Mouse (Mus musculus) liver, embryonic 16.5 days (tissue): ENCODE measurements around the gene Rtel1. TPM values are rescaled to one million over a fixed set of nuclear protein-coding genes. Genes with fewer than 3 reads are reported as not detected.
A peak's percentile ranks its signal among the peaks of the same experiment; 100 is the strongest.
"Not testable (repeated sequence)": the region's sequence is repeated elsewhere in the genome, so short reads cannot be mapped to it uniquely, and the experiment has no call there.

Source experiments
- ATAC-seq: fragments of 200-750 bp; cut with Nextera tagmentation; 2 replicates; pipeline ENCODE4 v1.8.0; 2017; ENCODE audit warnings: low read depth, mild to moderate bottlenecking, moderate number of reproducible peaks, moderate library complexity
- H3K27ac ChIP-seq: fragments of 300-500 bp; sonication (generic); 2 replicates; pipeline ENCODE4 v1.5.1; 2014; ENCODE audit warnings: mild to moderate bottlenecking, low read length
- H3K27me3 ChIP-seq: fragments of 300-500 bp; sonication (generic); 2 replicates; pipeline ENCODE4 v1.6.1; 2014; ENCODE audit warnings: low read depth, low read length, mixed read lengths; ENCODE audit not compliant: control insufficient read depth, insufficient read depth
- H3K36me3 ChIP-seq: fragments of 300-500 bp; sonication (generic); 2 replicates; pipeline ENCODE4 v1.6.1; 2014; ENCODE audit warnings: mild to moderate bottlenecking; ENCODE audit not compliant: control insufficient read depth, insufficient read depth
- H3K4me1 ChIP-seq: fragments of 300-500 bp; sonication (generic); 2 replicates; pipeline ENCODE4 v1.6.1; 2014; ENCODE audit warnings: low read depth, low read length, mixed read lengths; ENCODE audit not compliant: control insufficient read depth
- H3K4me2 ChIP-seq: fragments of 300-500 bp; sonication (generic); 2 replicates; pipeline ENCODE4 v1.6.1; 2014; ENCODE audit warnings: low read depth, low read length, mixed read lengths
- H3K4me3 ChIP-seq: fragments of 300-500 bp; sonication (generic); 2 replicates; pipeline ENCODE4 v1.5.1; 2014; ENCODE audit warnings: low read depth, mild to moderate bottlenecking, low read length
- H3K9ac ChIP-seq: fragments of 300-500 bp; sonication (generic); 2 replicates; pipeline ENCODE4 v1.6.1; 2014; ENCODE audit warnings: low read depth, low read length
- H3K9me3 ChIP-seq: fragments of 300-500 bp; sonication (generic); replicated peaks from 2 replicates; pipeline ENCODE4 v1.6.1; 2016; ENCODE audit warnings: low read length; ENCODE audit not compliant: control insufficient read depth
- WGBS: fragments of 180-500 bp; shearing (Covaris S2); extraction: QIAGEN DNeasy Blood & Tissue Kit; methylation state at CpG from one replicate; pipeline ENCODE4 v1.1.7; 2014; ENCODE audit not compliant: insufficient replicate concordance; 5-methylcytosine and 5-hydroxymethylcytosine counted together
- polyA plus RNA-seq: library from polyadenylated mRNA; unstranded; fragments of >200 nt; fragmentation: Nextera tagmentation; extraction: Ambion mirVana; gene quantifications from 2 replicates; pipeline ENCODE4 v1.2.1, GENCODE M21; 2015

Rtel1 gene
- polyA plus RNA-seq, 1 experiment from 2014 or later, result 21.0 TPM

- peak overlapping the region; percentile 84 for H3K4me3 ChIP-seq
- ATAC-seq, result peak; percentile 81
- peaks cover 5% of the 10 kb centered on the region; the same call in 1 of the 2 replicates for H3K36me3 ChIP-seq
- H3K9me3 ChIP-seq, result no peaks in the 10 kb centered on the region
- peaks cover 27% of the 10 kb centered on the region for H3K4me1 ChIP-seq
- peak overlapping the region; percentile 64 for H3K4me2 ChIP-seq
- H3K27ac ChIP-seq, result peak overlapping the region; percentile 95
- WGBS, result under 1% methylated on average over 45 of the region's 71 CpGs
- peak overlapping the region; percentile 94 for H3K9ac ChIP-seq
- no peaks in the 10 kb centered on the region for H3K27me3 ChIP-seq
Measured at GRCm38 (mm10) chr2:181287338-181287957, 32.1 kb upstream of the Rtel1 start.

- H3K9me3 ChIP-seq, H3K27me3 ChIP-seq, H3K36me3 ChIP-seq: not testable (repeated sequence)
- Histone ChIP-seq H3K4me1 (peaks cover 25% of the 10 kb centered on the region), H3K4me2 (peak within 1 kb of the TSS; percentile 80), H3K9ac (peak within 1 kb of the TSS; percentile 94), H3K27ac (peak within 1 kb of the TSS; percentile 95), H3K4me3 (peak within 1 kb of the TSS; percentile 84)
- peak; percentile 96 for ATAC-seq
- under 1% methylated on average over 37 of the region's 38 CpGs for WGBS
Measured at GRCm38 (mm10) chr2:181287958-181288350, 31.6 kb upstream of the Rtel1 start, which contains the start of gene Gmeb2. Gene Gmeb2, minus strand, starts transcription at chr2:181288035.

- H3K27ac ChIP-seq, result peak overlapping the region; percentile 75
- 72% methylated on average over 3 of the region's 3 CpGs for WGBS
- H3K36me3 ChIP-seq, result peaks cover 5% of the 10 kb centered on the region; the same call in 1 of the 2 replicates
- H3K9me3 ChIP-seq, result no peaks in the 10 kb centered on the region
- H3K9ac ChIP-seq, result peak overlapping the region; percentile 68
- peak overlapping the region; percentile 80 for H3K4me2 ChIP-seq
- H3K27me3 ChIP-seq, result no peaks in the 10 kb centered on the region
- no peak for ATAC-seq
- H3K4me3 ChIP-seq, result peak overlapping the region; percentile 84
- H3K4me1 ChIP-seq, result peaks cover 19% of the 10 kb centered on the region
Measured at GRCm38 (mm10) chr2:181288691-181289090, 30.8 kb upstream of the Rtel1 start.

GRCm38 (mm10) chr2:181290937-181291336, 28.6 kb upstream of the Rtel1 start:
- H3K27me3 ChIP-seq, result no peaks in the 10 kb centered on the region
- H3K4me3 ChIP-seq, result no peak overlapping the region
- 15% methylated on average over 1 of the region's 1 CpGs for WGBS
- no peaks in the 10 kb centered on the region for H3K36me3 ChIP-seq
- no peak for ATAC-seq
- H3K9ac ChIP-seq, result no peak overlapping the region
- H3K4me2 ChIP-seq, result no peak overlapping the region
- H3K27ac ChIP-seq, result no peak overlapping the region
- H3K9me3 ChIP-seq, result no peaks in the 10 kb centered on the region
- peaks cover 15% of the 10 kb centered on the region for H3K4me1 ChIP-seq

GRCm38 (mm10) chr2:181302041-181302440, 17.5 kb upstream of the Rtel1 start:
- Histone ChIP-seq H3K27ac (no peak overlapping the region), H3K9ac (no peak overlapping the region), H3K27me3 (peaks cover 14% of the 10 kb centered on the region), H3K9me3 (no peaks in the 10 kb centered on the region), H3K4me2 (no peak overlapping the region), H3K4me1 (no peaks in the 10 kb centered on the region), H3K4me3 (no peak overlapping the region), H3K36me3 (no peaks in the 10 kb centered on the region)
- 35% methylated on average over 3 of the region's 3 CpGs for WGBS
- no peak for ATAC-seq

- no peak overlapping the region for H3K4me2 ChIP-seq
- no peak overlapping the region for H3K9ac ChIP-seq
- H3K27ac ChIP-seq, result no peak overlapping the region
- peaks cover 31% of the 10 kb centered on the region for H3K27me3 ChIP-seq
- H3K9me3 ChIP-seq, result no peaks in the 10 kb centered on the region
- H3K36me3 ChIP-seq, result no peaks in the 10 kb centered on the region
- ATAC-seq, result no peak
- no peak overlapping the region for H3K4me3 ChIP-seq
- WGBS, result 60% methylated on average over 1 of the region's 1 CpGs
- H3K4me1 ChIP-seq, result no peaks in the 10 kb centered on the region
Measured at GRCm38 (mm10) chr2:181304944-181305343, 14.6 kb upstream of the Rtel1 start.

GRCm38 (mm10) chr2:181307144-181307804, 12.3 kb upstream of the Rtel1 start:
- H3K9ac ChIP-seq, result no peak overlapping the region
- H3K4me2 ChIP-seq, result no peak overlapping the region
- no peaks in the 10 kb centered on the region for H3K4me1 ChIP-seq
- no peak overlapping the region for H3K4me3 ChIP-seq
- peaks cover 37% of the 10 kb centered on the region for H3K27me3 ChIP-seq
- WGBS, result 12% methylated on average over 30 of the region's 30 CpGs
- no peaks in the 10 kb centered on the region for H3K9me3 ChIP-seq
- H3K36me3 ChIP-seq, result no peaks in the 10 kb centered on the region
- H3K27ac ChIP-seq, result no peak overlapping the region
- no peak for ATAC-seq

GRCm38 (mm10) chr2:181312435-181312834, 7.1 kb upstream of the Rtel1 start:
- peaks cover 4% of the 10 kb centered on the region for H3K4me1 ChIP-seq
- H3K9ac ChIP-seq, result no peak overlapping the region
- 62% methylated on average over 3 of the region's 3 CpGs for WGBS
- peaks cover 64% of the 10 kb centered on the region for H3K27me3 ChIP-seq
- H3K4me3 ChIP-seq, result no peak overlapping the region
- H3K36me3 ChIP-seq, result no peaks in the 10 kb centered on the region
- ATAC-seq, result no peak
- H3K27ac ChIP-seq, result no peak overlapping the region
- H3K9me3 ChIP-seq, result no peaks in the 10 kb centered on the region
- no peak overlapping the region for H3K4me2 ChIP-seq

GRCm38 (mm10) chr2:181313006-181313343, 6.6 kb upstream of the Rtel1 start:
- no peak overlapping the region for H3K9ac ChIP-seq
- ATAC-seq, result no peak
- H3K27me3 ChIP-seq, result peaks cover 60% of the 10 kb centered on the region
- no peaks in the 10 kb centered on the region for H3K9me3 ChIP-seq
- H3K36me3 ChIP-seq, result no peaks in the 10 kb centered on the region
- no peak overlapping the region for H3K4me3 ChIP-seq
- no peak overlapping the region for H3K27ac ChIP-seq
- peaks cover 4% of the 10 kb centered on the region for H3K4me1 ChIP-seq
- WGBS, result 16% methylated on average over 5 of the region's 5 CpGs
- H3K4me2 ChIP-seq, result no peak overlapping the region
